13 mouse cellular contexts compared by ENCODE assay signal in the genomic region with DNA sequence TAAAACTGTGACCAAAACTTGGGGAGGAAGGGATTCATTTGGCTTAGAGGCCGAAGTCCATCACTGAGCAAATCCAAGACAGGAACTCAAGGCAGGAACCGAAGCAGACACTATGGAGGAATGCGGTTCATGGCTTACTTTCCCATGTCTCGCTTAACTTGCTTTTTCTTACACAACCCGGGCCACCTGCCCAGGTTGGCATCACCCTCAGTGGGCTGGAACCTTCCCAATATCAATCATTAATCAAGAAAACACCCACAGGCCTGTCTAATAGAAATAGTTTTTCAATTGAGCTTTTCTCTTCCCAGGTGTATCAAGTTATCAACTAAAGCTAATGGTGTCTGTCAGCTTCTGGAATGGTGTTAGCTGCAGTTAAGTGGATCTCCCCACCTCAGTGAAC.
"Had no signal": no experiment of that assay in that cellular context is flagged by ENCODE, and none has a peak within 500 bp of the region (broad histone marks: within the 10 kb centered on the region; RNA-seq: fewer than 3 reads in every experiment).

No protein-coding gene starts in this region.

- H3K36me3 ChIP-seq: midbrain, embryonic 10.5 days; midbrain, embryonic 12.5 days; neural tube, embryonic 13.5 days; neural tube, embryonic 15.5 days; stomach, embryonic 15.5 days had no signal

- H3K9ac ChIP-seq: lung, embryonic 14.5 days; midbrain, embryonic 12.5 days; neural tube, embryonic 13.5 days; neural tube, embryonic 15.5 days; stomach, embryonic 15.5 days had no signal

- H3K27ac ChIP-seq: midbrain, embryonic 10.5 days; midbrain, embryonic 12.5 days; neural tube, embryonic 13.5 days; neural tube, embryonic 15.5 days; stomach, embryonic 15.5 days; stomach, postnatal 0 days had no signal

- H3K4me3 ChIP-seq: midbrain, embryonic 10.5 days; midbrain, embryonic 12.5 days; myocyte; neural tube, embryonic 13.5 days; neural tube, embryonic 15.5 days; stomach, embryonic 15.5 days had no signal

- DNase-seq: lung, adult 18-20 months; lung, embryonic 14.5 days; lung, postnatal 10 days; lung, postnatal 4 days; midbrain, embryonic 14.5 days; right cerebral cortex, postnatal 14 days had no signal

- H3K4me1 ChIP-seq: midbrain, embryonic 10.5 days; midbrain, embryonic 12.5 days; stomach, embryonic 15.5 days had no signal

- H3K27me3 ChIP-seq: midbrain, embryonic 12.5 days; neural tube, embryonic 13.5 days; neural tube, embryonic 15.5 days; stomach, embryonic 15.5 days had no signal
